Mouse (Mus musculus) liver, embryonic 16.5 days (tissue): ENCODE data around the gene Dnmt3a. TPM values are rescaled to one million over a fixed set of nuclear protein-coding genes. Genes with fewer than 3 reads are reported as not detected.
A peak's percentile ranks its signal among the peaks of the same experiment; 100 is the strongest.

Source experiments
- ATAC-seq: fragments of 200-750 bp; cut with Nextera tagmentation; 2 replicates; pipeline ENCODE4 v1.8.0; 2017; ENCODE audit warnings: low read depth, mild to moderate bottlenecking, moderate number of reproducible peaks, moderate library complexity
- H3K27ac ChIP-seq: fragments of 300-500 bp; sonication (generic); 2 replicates; pipeline ENCODE4 v1.5.1; 2014; ENCODE audit warnings: mild to moderate bottlenecking, low read length
- H3K27me3 ChIP-seq: fragments of 300-500 bp; sonication (generic); 2 replicates; pipeline ENCODE4 v1.6.1; 2014; ENCODE audit warnings: low read depth, low read length, mixed read lengths; ENCODE audit not compliant: control insufficient read depth, insufficient read depth
- H3K36me3 ChIP-seq: fragments of 300-500 bp; sonication (generic); 2 replicates; pipeline ENCODE4 v1.6.1; 2014; ENCODE audit warnings: mild to moderate bottlenecking; ENCODE audit not compliant: control insufficient read depth, insufficient read depth
- H3K4me1 ChIP-seq: fragments of 300-500 bp; sonication (generic); 2 replicates; pipeline ENCODE4 v1.6.1; 2014; ENCODE audit warnings: low read depth, low read length, mixed read lengths; ENCODE audit not compliant: control insufficient read depth
- H3K4me2 ChIP-seq: fragments of 300-500 bp; sonication (generic); 2 replicates; pipeline ENCODE4 v1.6.1; 2014; ENCODE audit warnings: low read depth, low read length, mixed read lengths
- H3K4me3 ChIP-seq: fragments of 300-500 bp; sonication (generic); 2 replicates; pipeline ENCODE4 v1.5.1; 2014; ENCODE audit warnings: low read depth, mild to moderate bottlenecking, low read length
- H3K9ac ChIP-seq: fragments of 300-500 bp; sonication (generic); 2 replicates; pipeline ENCODE4 v1.6.1; 2014; ENCODE audit warnings: low read depth, low read length
- H3K9me3 ChIP-seq: fragments of 300-500 bp; sonication (generic); replicated peaks from 2 replicates; pipeline ENCODE4 v1.6.1; 2016; ENCODE audit warnings: low read length; ENCODE audit not compliant: control insufficient read depth
- WGBS: fragments of 180-500 bp; shearing (Covaris S2); extraction: QIAGEN DNeasy Blood & Tissue Kit; methylation state at CpG from one replicate; pipeline ENCODE4 v1.1.7; 2014; ENCODE audit not compliant: insufficient replicate concordance; 5-methylcytosine and 5-hydroxymethylcytosine counted together
- polyA plus RNA-seq: library from polyadenylated mRNA; unstranded; fragments of >200 nt; fragmentation: Nextera tagmentation; extraction: Ambion mirVana; gene quantifications from 2 replicates; pipeline ENCODE4 v1.2.1, GENCODE M21; 2015

The Dnmt3a gene
- polyA plus RNA-seq, 1 experiment from 2014 or later, result 16.8 TPM

- H3K36me3 ChIP-seq, result no peaks in the 10 kb centered on the region
- H3K27ac ChIP-seq, result no peak overlapping the region
- peak; percentile 93 for ATAC-seq
- H3K9me3 ChIP-seq, result no peaks in the 10 kb centered on the region
- H3K9ac ChIP-seq, result no peak overlapping the region; the same call in 1 of the 2 replicates
- 0% methylated on average over 22 of the region's 22 CpGs for WGBS
- no peaks in the 10 kb centered on the region for H3K27me3 ChIP-seq
- H3K4me1 ChIP-seq, result peaks cover 4% of the 10 kb centered on the region
- peak overlapping the region; percentile 37 for H3K4me3 ChIP-seq
- peak overlapping the region; percentile 55 for H3K4me2 ChIP-seq
These were observed 14.1 kb upstream of the Dnmt3a start for GRCm38 (mm10) chr12:3791732-3792131.

DNA sequence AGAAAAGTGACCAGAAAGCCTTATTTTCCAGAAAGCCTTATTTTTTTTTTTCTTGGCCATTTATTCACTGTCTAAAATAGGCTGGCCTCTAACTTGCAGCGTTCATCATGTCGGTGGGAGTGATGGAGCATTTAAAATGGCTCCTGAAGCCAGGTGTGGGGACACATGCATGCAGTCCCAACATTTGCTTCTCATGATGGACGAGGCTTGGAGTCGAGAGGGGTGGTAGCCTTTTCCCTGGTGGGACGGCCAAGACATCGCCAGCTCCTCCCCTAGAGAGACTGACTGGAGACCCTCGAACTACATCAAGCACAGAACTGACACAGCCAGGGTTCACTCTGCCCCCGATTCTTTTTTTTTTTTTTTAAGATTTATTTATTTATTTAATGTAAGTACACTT is 13.6 kb upstream of the Dnmt3a start:
- WGBS, result 21% methylated on average over 8 of the region's 8 CpGs
- Histone ChIP-seq H3K27me3 (no peaks in the 10 kb centered on the region), H3K4me3 (peak overlapping the region; percentile 37), H3K27ac (no peak overlapping the region), H3K9me3 (no peaks in the 10 kb centered on the region), H3K9ac (no peak overlapping the region), H3K4me2 (peak overlapping the region; percentile 55), H3K36me3 (no peaks in the 10 kb centered on the region), H3K4me1 (peaks cover 4% of the 10 kb centered on the region)
- ATAC-seq, result no peak

DNA sequence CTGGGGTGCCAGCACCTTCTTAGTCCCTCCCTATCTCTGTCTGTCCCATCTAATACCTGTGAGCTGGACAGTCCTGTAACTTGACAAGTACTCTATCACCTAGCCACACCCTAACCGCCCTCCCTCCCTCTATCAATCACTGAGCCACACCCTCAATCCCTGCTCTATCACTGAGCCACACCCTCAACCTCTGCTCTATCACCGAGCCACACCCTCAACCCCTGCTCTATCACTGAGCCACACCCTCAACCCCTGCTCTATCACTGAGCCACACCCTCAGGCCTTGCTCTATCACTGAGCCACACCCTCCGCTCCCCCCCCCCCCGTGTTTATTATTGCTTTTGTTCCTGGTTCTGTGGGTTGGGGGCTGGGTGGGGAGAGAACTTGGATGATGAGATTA is 10.2 kb upstream of the Dnmt3a start:
- ATAC-seq, result no peak
- WGBS, result 19% methylated on average over 4 of the region's 4 CpGs

GRCm38 (mm10) chr12:3799551-3799950 is 6.3 kb upstream of the Dnmt3a start:
- H3K4me3 ChIP-seq, result no peak overlapping the region
- peaks cover 1% of the 10 kb centered on the region for H3K27me3 ChIP-seq
- 26% methylated on average over 1 of the region's 1 CpGs for whole genome bisulfite sequencing
- no peaks in the 10 kb centered on the region for H3K4me1 ChIP-seq
- H3K9me3 ChIP-seq, result no peaks in the 10 kb centered on the region
- H3K9ac ChIP-seq, result no peak overlapping the region
- H3K27ac ChIP-seq, result no peak overlapping the region
- no peaks in the 10 kb centered on the region for H3K36me3 ChIP-seq
- ATAC-seq, result no peak
- no peak overlapping the region for H3K4me2 ChIP-seq

More for the DNA sequence above, 10.2 kb upstream of the Dnmt3a start:
- H3K4me2 ChIP-seq, result no peak overlapping the region
- H3K4me3 ChIP-seq, result no peak overlapping the region
- no peak overlapping the region for H3K27ac ChIP-seq
- H3K9me3 ChIP-seq, result no peaks in the 10 kb centered on the region
- no peak overlapping the region for H3K9ac ChIP-seq
- peaks cover 4% of the 10 kb centered on the region for H3K4me1 ChIP-seq
- no peaks in the 10 kb centered on the region for H3K36me3 ChIP-seq
- H3K27me3 ChIP-seq, result no peaks in the 10 kb centered on the region

DNA sequence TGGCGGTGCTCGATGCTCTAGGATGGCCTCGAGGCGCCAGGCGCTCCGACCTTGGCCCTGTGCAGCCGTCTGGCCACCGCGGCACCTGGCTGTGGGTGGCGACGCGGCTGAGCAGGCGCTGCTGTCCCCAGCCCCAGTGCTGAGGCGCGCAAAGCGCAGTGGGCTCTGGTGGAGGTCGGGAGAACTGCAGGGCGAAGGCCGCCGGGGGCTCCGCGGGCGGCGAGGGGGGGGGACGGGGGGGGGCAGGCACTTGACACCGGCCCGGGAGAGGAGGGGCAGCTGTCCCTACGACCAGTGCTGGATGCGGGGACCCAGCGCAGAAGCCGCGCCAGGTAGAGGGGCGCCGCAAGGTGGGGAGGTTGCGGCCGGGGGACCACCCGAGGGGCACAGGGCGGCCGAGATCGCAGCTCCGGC is 471 bp downstream of the Dnmt3a start:
- Histone ChIP-seq H3K9ac (peak overlapping the region; percentile 68), H3K4me2 (peak overlapping the region; percentile 68), H3K9me3 (no peaks in the 10 kb centered on the region), H3K36me3 (no peaks in the 10 kb centered on the region), H3K4me3 (peak overlapping the region; percentile 71), H3K27me3 (peaks cover 45% of the 10 kb centered on the region), H3K4me1 (peaks cover 14% of the 10 kb centered on the region), H3K27ac (peak overlapping the region; percentile 41; the same call in 1 of the 2 replicates)
- WGBS, result under 1% methylated on average over 33 of the region's 41 CpGs
- peak; percentile 79 for ATAC-seq

DNA sequence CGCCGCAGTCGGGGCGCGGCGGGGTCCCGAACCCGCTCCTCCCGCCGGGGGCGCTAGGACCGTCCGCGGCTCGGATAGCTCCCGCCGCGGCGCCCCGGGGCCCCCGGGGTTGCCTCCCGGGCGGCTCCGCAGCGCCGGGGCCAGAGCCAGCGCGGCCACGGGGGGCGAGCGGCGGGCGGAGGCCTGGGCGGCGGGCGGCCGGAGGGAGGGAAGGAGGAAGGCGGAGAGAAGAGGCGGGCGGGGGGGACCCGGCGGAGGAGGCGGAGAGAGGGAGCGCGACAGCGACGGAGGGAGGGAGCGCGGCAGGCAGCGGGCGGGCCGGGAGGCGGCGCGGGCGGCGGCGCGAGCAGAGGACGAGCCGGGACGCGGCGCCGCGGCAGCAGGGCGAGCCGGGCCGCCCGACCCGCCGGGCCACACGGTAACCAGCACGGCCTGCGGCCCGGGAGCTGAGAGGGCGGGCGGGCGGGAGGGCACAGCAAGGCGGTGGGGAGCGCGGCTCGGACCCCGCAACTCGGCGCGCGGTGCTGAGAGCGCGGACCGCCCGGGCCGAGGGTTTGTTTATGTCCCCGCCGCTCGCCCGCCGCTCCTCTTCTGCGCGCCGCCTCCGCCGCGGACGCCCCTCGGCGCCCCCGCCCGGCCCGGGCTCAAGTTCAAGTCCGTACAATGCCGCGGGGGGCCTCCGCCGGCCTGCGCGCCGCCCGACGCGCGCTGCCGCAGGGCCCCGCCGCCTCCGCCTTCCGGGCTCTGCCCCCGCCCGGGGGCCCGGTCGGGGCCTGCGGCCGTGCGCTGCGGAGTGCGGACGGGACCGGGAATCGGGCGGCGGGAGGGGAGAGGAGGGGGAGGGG is 1.1 kb downstream of the Dnmt3a start:
- ATAC-seq, result peak; percentile 64
- Histone ChIP-seq H3K4me1 (peaks cover 19% of the 10 kb centered on the region), H3K4me3 (peak overlapping the region; percentile 71), H3K9ac (peak overlapping the region; percentile 68), H3K27ac (peak overlapping the region; percentile 61), H3K4me2 (peak overlapping the region; percentile 68), H3K9me3 (no peaks in the 10 kb centered on the region), H3K36me3 (no peaks in the 10 kb centered on the region), H3K27me3 (peaks cover 45% of the 10 kb centered on the region)
- 1% methylated on average over 10 of the region's 141 CpGs for WGBS

DNA sequence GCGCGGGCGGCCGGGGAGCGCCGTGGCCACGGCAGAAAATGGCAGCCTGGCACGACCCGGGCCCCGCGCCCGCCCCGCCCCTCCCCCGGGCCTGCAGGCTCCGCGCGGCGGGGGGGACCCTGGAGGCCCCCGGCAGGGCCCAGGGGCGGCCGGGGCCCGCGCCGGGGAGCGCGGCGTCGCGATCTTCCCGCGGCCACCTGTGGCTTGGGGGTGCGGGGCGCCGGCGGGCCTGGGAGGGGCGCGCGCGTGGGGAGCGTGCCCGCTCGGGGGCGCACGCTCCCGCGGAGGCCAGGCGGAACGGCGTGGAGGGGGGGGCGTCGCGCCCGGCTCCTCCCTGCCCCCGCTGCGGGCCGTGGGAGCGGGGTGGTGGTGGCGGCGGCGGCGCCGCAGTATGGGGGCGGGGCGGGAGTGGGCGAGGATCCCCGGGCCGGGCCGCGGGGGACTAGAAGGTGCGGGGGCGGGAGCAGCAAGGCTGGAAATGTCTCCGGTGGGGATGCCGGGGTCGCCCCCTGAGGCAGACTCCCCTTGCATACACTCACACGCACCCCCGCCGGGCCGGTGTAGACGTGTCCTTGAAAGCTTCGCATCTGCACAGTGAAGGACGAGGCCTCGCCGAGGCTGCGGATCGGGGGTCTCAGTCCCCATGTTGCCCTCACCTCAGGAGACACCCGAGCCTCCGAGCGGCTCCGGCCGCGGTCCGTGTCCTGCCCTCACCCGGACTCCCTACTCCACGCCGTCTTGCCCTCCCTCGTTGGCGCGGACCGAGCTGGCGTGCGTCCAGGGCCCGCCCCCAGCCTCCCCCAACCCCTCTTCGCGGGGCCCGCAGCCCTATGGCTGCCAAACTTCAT is 2.0 kb downstream of the Dnmt3a start:
- peaks cover 45% of the 10 kb centered on the region for H3K27me3 ChIP-seq

GRCm38 (mm10) chr12:3808396-3808981 is 2.7 kb downstream of the Dnmt3a start:
- WGBS, result 22% methylated on average over 10 of the region's 10 CpGs
- H3K4me1 ChIP-seq, result peaks cover 23% of the 10 kb centered on the region
- ATAC-seq, result no peak
- peaks cover 45% of the 10 kb centered on the region for H3K27me3 ChIP-seq
- no peak overlapping the region; the same call in none of the 2 replicates for H3K27ac ChIP-seq
- H3K36me3 ChIP-seq, result no peaks in the 10 kb centered on the region
- H3K9ac ChIP-seq, result no peak overlapping the region; the same call in 1 of the 2 replicates
- H3K4me2 ChIP-seq, result peak overlapping the region; percentile 68
- H3K9me3 ChIP-seq, result no peaks in the 10 kb centered on the region
- H3K4me3 ChIP-seq, result peak overlapping the region; percentile 71

More for the DNA sequence above, 2.0 kb downstream of the Dnmt3a start:
- peak; percentile 11; the same call in 1 of the 2 replicates for ATAC-seq
- peak overlapping the region; percentile 68 for H3K4me2 ChIP-seq
- H3K36me3 ChIP-seq, result no peaks in the 10 kb centered on the region
- H3K4me1 ChIP-seq, result peaks cover 23% of the 10 kb centered on the region
- peak overlapping the region; percentile 71 for H3K4me3 ChIP-seq
- peak overlapping the region; percentile 61 for H3K27ac ChIP-seq
- H3K9me3 ChIP-seq, result no peaks in the 10 kb centered on the region
- WGBS, result under 1% methylated on average over 62 of the region's 105 CpGs
- peak overlapping the region; percentile 68 for H3K9ac ChIP-seq
